Mouse (Mus musculus) cortical plate, adult 2 months (tissue): ENCODE measurements around the gene Pcca.

ENCODE experiments used
- CTCF ChIP-seq: fragments of 200-500 bp; IDR thresholded peaks from 2 replicates; pipeline ENCODE4 v1.5.1; 2011; ENCODE audit warnings: mild to moderate bottlenecking, control low read depth, low read length; ENCODE audit not compliant: insufficient read depth; ENCODE audit errors: extremely low read depth
- POLR2A ChIP-seq: fragments of 200-500 bp; IDR thresholded peaks from 2 replicates; pipeline ENCODE4 v1.6.1; 2011; ENCODE audit warnings: mild to moderate bottlenecking, low read length, control low read depth; ENCODE audit not compliant: insufficient read depth; ENCODE audit errors: extremely low read depth

GRCm38 (mm10) chr14:122611035-122611434 lies 76.9 kb downstream of the Pcca start:
- TF ChIP-seq POLR2A (no peak), CTCF (no peak)
